17 mouse cellular contexts compared by ENCODE assay signal in the genomic region with DNA sequence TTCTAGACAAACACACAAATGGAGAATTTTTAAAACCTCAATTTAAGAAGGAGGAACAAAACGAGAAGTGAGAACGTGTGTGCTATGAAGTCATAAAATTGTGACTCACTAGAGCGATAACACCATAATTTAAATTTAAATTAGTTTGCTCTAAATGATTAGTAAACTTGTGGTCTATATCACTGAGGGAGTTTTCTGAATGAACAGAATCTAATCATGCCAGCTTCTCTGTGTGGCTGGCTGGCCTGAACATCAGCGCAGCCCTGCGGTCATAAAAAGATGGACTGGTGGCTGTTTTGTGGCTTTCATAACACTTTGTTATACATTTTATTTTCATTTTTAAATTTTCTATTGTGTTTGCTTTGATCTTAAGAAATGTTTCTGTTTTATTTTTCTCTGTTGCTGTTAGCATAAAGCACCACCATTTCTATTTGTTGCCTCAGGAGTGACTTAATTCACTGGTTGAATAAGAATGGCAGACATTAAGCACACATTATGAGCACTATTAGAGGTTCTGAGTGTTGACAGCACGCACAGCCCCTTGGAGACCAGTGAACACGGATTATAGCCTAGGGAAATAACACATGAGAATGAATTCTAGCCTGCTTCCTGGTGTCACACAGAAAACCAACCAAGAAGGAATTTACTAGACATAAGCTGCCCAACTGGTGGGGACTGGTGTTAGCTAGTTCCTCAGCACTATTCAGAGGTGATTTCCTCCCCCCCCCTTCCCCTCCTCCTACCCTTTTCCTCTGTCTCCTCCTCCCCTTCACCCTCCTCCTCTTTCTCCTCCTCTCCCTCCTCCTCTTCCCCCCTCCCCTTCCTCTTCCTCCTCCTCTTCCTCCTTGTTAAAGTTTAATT. TPM values are rescaled to one million over a fixed set of nuclear protein-coding genes. Genes with fewer than 3 reads are reported as not detected.
DNase-seq lines count a peak whose midpoint lies in the region; ATAC-seq lines count a peak whose summit lies in the region.
"Had no signal": no experiment of that assay in that cellular context is flagged by ENCODE, and none has a peak within 500 bp of the region (broad histone marks: within the 10 kb centered on the region; RNA-seq: fewer than 3 reads in every experiment).

No protein-coding gene starts in this region.

- H3K27ac ChIP-seq in midbrain, embryonic 14.5 days (replicated peaks; ENCODE audit: low read depth, low read length): peak overlapping the region; percentile 32; the same call in 1 of the 2 replicates
- no peak overlapping the region for H3K27ac ChIP-seq in midbrain, embryonic 11.5 days (ENCODE audit: low read depth, low read length)
- H3K27ac ChIP-seq in neural tube, embryonic 14.5 days (ENCODE audit: low read depth, low read length): no peak overlapping the region
- H3K27ac ChIP-seq: embryonic facial prominence, embryonic 15.5 days; heart, embryonic 13.5 days; liver, embryonic 13.5 days had no signal

- H3K9me3 ChIP-seq in midbrain, embryonic 14.5 days (ENCODE audit: control insufficient read depth, low read length): no peaks in the 10 kb centered on the region
- H3K9me3 ChIP-seq in midbrain, embryonic 11.5 days (ENCODE audit: control insufficient read depth, low read length): no peaks in the 10 kb centered on the region
- H3K9me3 ChIP-seq in neural tube, embryonic 14.5 days (ENCODE audit: control insufficient read depth, low read length): no peaks in the 10 kb centered on the region
- H3K9me3 ChIP-seq: embryonic facial prominence, embryonic 15.5 days; heart, embryonic 13.5 days; liver, embryonic 13.5 days had no signal

- DNase-seq in embryo, embryonic 11 days: peak; percentile 13
- no peak for DNase-seq in embryo, embryonic 10 days (ENCODE audit: low spot score)
- peak; percentile 45 for DNase-seq in midbrain, embryonic 14.5 days
- no peak for DNase-seq in midbrain, embryonic 11.5 days (ENCODE audit: low spot score, missing footprints)
- peak; percentile 40 for DNase-seq in kidney, adult 9 months
- DNase-seq in frontal cortex, postnatal 14 days (ENCODE audit: low spot score in 2 of 2): no peak
- no peak for DNase-seq in gastrocnemius, adult 8-10 months (ENCODE audit: low spot score in 2 of 2)
- DNase-seq: adrenal gland, adult 2 months; cerebellum, adult 11-12 months; layer of hippocampus, adult 9-11 months; liver, embryonic 13.5 days; lung, postnatal 36 days; thymus, adult 18-20 months had no signal

- H3K9ac ChIP-seq in midbrain, embryonic 14.5 days (replicated peaks; ENCODE audit: low read length): no peak overlapping the region
- H3K9ac ChIP-seq in midbrain, embryonic 11.5 days (ENCODE audit: low read length): no peak overlapping the region
- H3K9ac ChIP-seq in neural tube, embryonic 14.5 days (replicated peaks; ENCODE audit: low read depth, low read length): no peak overlapping the region
- H3K9ac ChIP-seq: embryonic facial prominence, embryonic 15.5 days; heart, embryonic 13.5 days; liver, embryonic 13.5 days had no signal

- no peaks in the 10 kb centered on the region for H3K27me3 ChIP-seq in midbrain, embryonic 14.5 days (ENCODE audit: control insufficient read depth, insufficient read depth, low read length)
- H3K27me3 ChIP-seq in midbrain, embryonic 11.5 days (ENCODE audit: control insufficient read depth, insufficient read depth, low read length): no peaks in the 10 kb centered on the region
- no peaks in the 10 kb centered on the region for H3K27me3 ChIP-seq in neural tube, embryonic 14.5 days (ENCODE audit: control insufficient read depth, insufficient read depth, low read length)
- H3K27me3 ChIP-seq: embryonic facial prominence, embryonic 15.5 days; heart, embryonic 13.5 days; liver, embryonic 13.5 days had no signal

- 65% methylated on average over 7 of the region's 7 CpGs for WGBS in midbrain, embryonic 14.5 days
- 82% methylated on average over 7 of the region's 7 CpGs for WGBS in midbrain, embryonic 11.5 days
- 47% methylated on average over 7 of the region's 7 CpGs for WGBS in neural tube, embryonic 14.5 days

- H3K4me1 ChIP-seq in midbrain, embryonic 14.5 days (ENCODE audit: control insufficient read depth, insufficient read depth, low read length): no peaks in the 10 kb centered on the region
- no peaks in the 10 kb centered on the region for H3K4me1 ChIP-seq in midbrain, embryonic 11.5 days (ENCODE audit: control insufficient read depth, insufficient read depth, low read length)
- H3K4me1 ChIP-seq in neural tube, embryonic 14.5 days (ENCODE audit: control insufficient read depth, insufficient read depth, low read length): no peaks in the 10 kb centered on the region
- H3K4me1 ChIP-seq: embryonic facial prominence, embryonic 15.5 days; liver, embryonic 13.5 days had no signal

- no peak overlapping the region for H3K4me2 ChIP-seq in midbrain, embryonic 14.5 days (ENCODE audit: low read length)
- no peak overlapping the region for H3K4me2 ChIP-seq in midbrain, embryonic 11.5 days
- no peak overlapping the region for H3K4me2 ChIP-seq in neural tube, embryonic 14.5 days (ENCODE audit: low read depth, low read length)
- H3K4me2 ChIP-seq: embryonic facial prominence, embryonic 15.5 days; heart, embryonic 13.5 days; liver, embryonic 13.5 days had no signal

- ATAC-seq in midbrain, embryonic 14.5 days (ENCODE audit: low FRiP score, low TSS enrichment): no peak; the same call in 1 of the 2 replicates
- no peak for ATAC-seq in midbrain, embryonic 11.5 days (ENCODE audit: low FRiP score)
- peak; percentile 89 for ATAC-seq in neural tube, embryonic 14.5 days (ENCODE audit: low read depth)
- ATAC-seq: inflammation-experienced regulatory T-cells, adult 6 months had no signal

- H3K4me3 ChIP-seq in midbrain, embryonic 14.5 days (replicated peaks; ENCODE audit: low read depth, low read length): no peak overlapping the region
- no peak overlapping the region for H3K4me3 ChIP-seq in midbrain, embryonic 11.5 days (ENCODE audit: low read depth, low read length)
- H3K4me3 ChIP-seq in neural tube, embryonic 14.5 days (ENCODE audit: low read depth, low read length): no peak overlapping the region
- H3K4me3 ChIP-seq: embryonic facial prominence, embryonic 15.5 days; heart, embryonic 13.5 days; liver, embryonic 13.5 days had no signal

- H3K36me3 ChIP-seq in midbrain, embryonic 14.5 days (ENCODE audit: control insufficient read depth, insufficient read depth, low read length): no peaks in the 10 kb centered on the region
- H3K36me3 ChIP-seq in midbrain, embryonic 11.5 days (ENCODE audit: control insufficient read depth, insufficient read depth, low read length): no peaks in the 10 kb centered on the region
- no peaks in the 10 kb centered on the region for H3K36me3 ChIP-seq in neural tube, embryonic 14.5 days (ENCODE audit: control insufficient read depth, insufficient read depth, low read length)
- H3K36me3 ChIP-seq: embryonic facial prominence, embryonic 15.5 days; heart, embryonic 13.5 days; liver, embryonic 13.5 days had no signal

RNA-seq across cellular contexts. Expression of gene Pde7b, which starts 44.9 kb away (rescaled TPM):
- polyA plus RNA-seq in midbrain, embryonic 14.5 days (2014; fragmentation: Nextera tagmentation; extraction: Ambion mirVana): 1.9 and 2.0 TPM in 2 replicates
- 1.1 and 1.6 TPM in 2 replicates for polyA plus RNA-seq in midbrain, embryonic 11.5 days (2014; fragmentation: Nextera tagmentation; extraction: Ambion mirVana)
- polyA plus RNA-seq in neural tube, embryonic 14.5 days (2014; fragmentation: Nextera tagmentation; extraction: Ambion mirVana): 2.7 and 3.2 TPM in 2 replicates
- 10 to 100 TPM; 33.5 to 43.1 (median 41.2) TPM for total RNA-seq in gastrocnemius, adult 8-10 months (2022)

Comparison
In these comparisons a context has a peak if more than half of its experiments do, and no peak if none do; other contexts are left out.
1. DNase-seq: peak in embryo, embryonic 11 days (single experiment), midbrain, embryonic 14.5 days (single experiment) and kidney, adult 9 months (single experiment); none in embryo, embryonic 10 days (single experiment), midbrain, embryonic 11.5 days (single experiment), frontal cortex, postnatal 14 days (0 of 2) and gastrocnemius, adult 8-10 months (0 of 2).